Mouse (Mus musculus): ENCODE results near the gene Gm4312. TPM values are rescaled to one million over a fixed set of nuclear protein-coding genes. Genes with fewer than 3 reads are reported as not detected.

Gene Gm4312
- total and polyA plus RNA-seq, 3 experiments: not detected

Other genes starting within 250 kb of the Gm4312 start
- gene Gm4301, start 46.9 kb downstream of the Gm4312 start, total RNA-seq (2021): not detected
- gene Gm4301, start 46.9 kb downstream of the Gm4312 start, polyA plus RNA-seq (2012; rRNA removed): not detected in 2 replicates
- gene Gm4302, start 41.7 kb downstream of the Gm4312 start, total RNA-seq (2021): not detected
- gene Gm4302, start 41.7 kb downstream of the Gm4312 start, polyA plus RNA-seq (2012; rRNA removed): not detected in 2 replicates
- gene Gm4303, start 36.6 kb downstream of the Gm4312 start, total RNA-seq (2021): not detected
- gene Gm4303, start 36.6 kb downstream of the Gm4312 start, polyA plus RNA-seq (2012; rRNA removed): not detected in 2 replicates
- not detected for gene Gm4305, start 31.5 kb downstream of the Gm4312 start, total RNA-seq (2021)
- not detected in 2 replicates for gene Gm4305, start 31.5 kb downstream of the Gm4312 start, polyA plus RNA-seq (2012; rRNA removed)
- not detected for gene Gm4307, start 21.2 kb downstream of the Gm4312 start, total RNA-seq (2021)
- not detected in 2 replicates for gene Gm4307, start 21.2 kb downstream of the Gm4312 start, polyA plus RNA-seq (2012; rRNA removed)
- gene Tmtc3, start 104.8 kb upstream of the Gm4312 start, total RNA-seq (2021): 10 to 100 TPM; 14.0 to 14.6 TPM
- gene Tmtc3, start 104.8 kb upstream of the Gm4312 start, polyA plus RNA-seq (2012; rRNA removed): 4.8 and 10.8 TPM in 2 replicates
- gene Cep290, start 105.0 kb upstream of the Gm4312 start, total RNA-seq (2021): 1 to 10 TPM; 4.1 to 4.6 TPM
- 0.21 and 0.73 TPM in 2 replicates for gene Cep290, start 105.0 kb upstream of the Gm4312 start, polyA plus RNA-seq (2012; rRNA removed)
- 1 to 10 TPM; 5.2 to 5.3 TPM for gene 4930430F08Rik, start 207.9 kb upstream of the Gm4312 start, total RNA-seq (2021)
- 5.3 and 7.0 TPM in 2 replicates for gene 4930430F08Rik, start 207.9 kb upstream of the Gm4312 start, polyA plus RNA-seq (2012; rRNA removed)
- gene 1700017N19Rik, start 207.9 kb upstream of the Gm4312 start, total RNA-seq (2021): not detected
- not detected in 2 replicates for gene 1700017N19Rik, start 207.9 kb upstream of the Gm4312 start, polyA plus RNA-seq (2012; rRNA removed)